Mouse (Mus musculus): ENCODE data around the gene Nagpa.

Nagpa gene

DNA sequence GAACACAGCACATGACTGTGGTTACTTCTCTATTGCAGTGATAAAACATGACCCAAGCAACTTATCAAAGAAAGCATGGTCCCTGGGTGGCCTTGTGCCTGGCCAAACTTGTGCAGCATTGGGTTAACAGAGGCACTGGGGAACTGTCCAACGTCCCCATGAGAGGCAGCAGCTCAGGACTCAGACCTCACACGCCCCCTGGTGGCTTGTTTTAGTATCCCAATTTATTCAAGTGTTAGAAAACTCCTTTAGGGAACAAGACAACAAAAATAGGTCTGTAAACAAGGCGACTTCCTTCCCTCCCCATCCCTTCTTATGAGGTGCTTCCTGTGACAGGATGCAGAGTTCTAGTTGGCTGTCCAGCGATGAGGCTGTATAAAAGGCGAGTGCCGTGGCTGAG lies 8.7 kb downstream of the Nagpa start:
- peak; percentile 29 for DNase-seq (ENCODE audit: low spot score)

DNA sequence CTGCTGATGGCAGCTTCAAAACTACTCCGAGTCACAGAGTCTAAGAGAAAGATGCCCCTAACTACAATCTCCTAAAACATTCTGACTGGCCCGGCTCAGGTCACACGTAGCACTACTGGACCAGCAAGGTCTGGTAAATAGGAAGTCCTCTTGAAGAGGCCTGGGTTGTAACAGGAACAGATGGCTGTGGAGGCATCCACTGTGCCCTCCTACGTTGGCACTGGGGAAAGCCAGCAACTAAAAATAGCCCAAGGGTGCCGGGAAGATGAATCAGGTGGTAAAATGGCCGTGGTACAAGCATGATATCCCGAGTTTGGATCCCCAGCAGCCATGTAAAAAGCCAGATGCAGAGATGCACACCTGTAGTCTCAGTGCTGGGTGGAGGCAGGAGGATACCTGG lies 17.6 kb downstream of the Nagpa start:
- no peak for DNase-seq (ENCODE audit: low spot score)

DNA sequence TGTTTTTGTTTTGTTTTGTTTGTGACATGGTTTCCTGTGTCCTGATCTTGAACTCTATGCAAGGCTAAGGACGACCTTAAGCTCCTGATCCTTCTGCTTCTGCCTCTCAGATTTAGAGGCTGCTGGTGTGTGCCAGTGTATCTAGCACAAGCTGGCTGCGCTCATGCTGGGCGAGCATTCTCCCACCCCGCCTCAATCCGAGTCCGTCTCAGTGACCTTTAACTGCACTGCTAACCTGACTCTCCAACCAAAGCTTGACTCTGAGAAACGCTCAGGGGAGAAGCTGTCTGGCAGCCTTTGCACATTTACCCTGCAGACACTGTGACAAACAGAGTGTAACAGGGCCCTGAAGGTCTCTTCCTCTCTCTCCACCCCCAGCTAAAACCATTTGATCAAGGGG lies 18.1 kb downstream of the Nagpa start:
- no peak for DNase-seq (ENCODE audit: low spot score)

DNA sequence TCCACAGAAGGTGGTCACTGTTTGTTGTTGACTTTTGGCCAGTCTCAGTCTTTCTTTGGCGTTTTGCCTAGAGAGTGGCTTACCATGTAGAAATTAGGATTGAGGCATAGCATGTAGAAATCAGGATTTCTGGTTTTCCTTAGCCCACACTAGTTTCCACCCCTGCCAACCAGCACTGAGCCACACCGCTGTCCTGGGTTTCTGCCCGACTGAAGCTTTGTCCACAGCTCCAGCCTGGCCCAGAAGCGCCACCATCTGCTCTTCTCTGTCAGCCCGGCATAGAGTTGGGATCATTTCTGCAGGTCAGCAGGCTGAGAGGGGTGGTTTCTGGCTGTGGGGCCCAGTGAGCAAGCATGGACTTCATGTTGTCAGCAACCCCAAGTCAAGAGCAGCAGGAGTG lies 18.9 kb downstream of the Nagpa start:
- DNase-seq (ENCODE audit: low spot score): no peak

DNA sequence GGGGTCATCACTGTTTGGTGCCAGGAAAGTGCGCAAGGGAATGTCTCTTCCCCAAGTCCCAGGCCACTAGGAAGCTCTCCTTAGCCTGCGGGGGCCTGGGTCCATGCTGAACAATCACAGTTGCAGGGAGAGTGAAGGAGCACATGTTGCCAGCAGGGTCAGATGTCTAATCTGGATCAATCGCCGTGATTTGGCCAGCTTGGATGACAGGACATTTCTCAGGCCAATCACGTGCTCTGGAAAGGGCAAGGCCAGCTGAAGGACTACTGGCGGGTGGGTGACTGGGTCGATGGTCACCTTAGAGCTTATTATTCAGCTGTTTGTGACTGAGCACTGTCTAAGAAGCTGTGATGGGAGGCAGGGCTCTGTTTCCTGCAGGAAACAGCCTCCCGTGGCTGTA lies 19.7 kb downstream of the Nagpa start:
- no peak for DNase-seq (ENCODE audit: low spot score)

DNA sequence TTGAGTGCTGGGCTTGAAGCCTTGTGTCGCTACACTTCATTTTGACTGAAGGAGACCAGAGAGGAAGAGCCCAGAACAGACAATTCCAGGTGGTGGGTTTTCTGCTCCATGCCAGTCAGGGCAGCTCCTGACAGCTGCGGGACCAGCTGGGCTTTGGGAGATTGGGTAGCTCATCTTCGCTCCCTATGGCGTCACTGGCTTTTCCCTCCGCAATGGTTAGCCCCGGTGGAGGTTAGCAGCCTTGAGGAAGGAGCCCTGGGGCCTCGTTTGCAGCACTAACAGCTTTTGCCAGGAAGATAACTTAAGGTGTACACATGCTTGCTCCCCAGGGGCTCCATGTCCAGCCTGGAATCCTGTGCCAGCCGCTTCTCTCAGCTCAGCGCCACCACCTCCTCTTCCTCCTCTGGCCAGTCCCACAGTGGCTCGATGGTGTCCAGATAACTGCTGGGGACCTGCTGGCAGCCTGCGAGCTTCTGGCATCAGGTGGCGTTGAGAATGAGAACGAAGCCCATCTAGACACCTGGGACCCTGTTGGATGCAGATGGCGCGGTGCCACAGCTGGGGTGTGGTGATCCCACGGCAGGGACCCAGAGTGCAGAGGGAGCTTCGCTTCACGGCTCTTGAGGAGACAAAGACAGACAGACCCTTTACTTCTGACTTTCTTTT lies 20.4 kb downstream of the Nagpa start:
- no peak for DNase-seq (ENCODE audit: low spot score)

DNA sequence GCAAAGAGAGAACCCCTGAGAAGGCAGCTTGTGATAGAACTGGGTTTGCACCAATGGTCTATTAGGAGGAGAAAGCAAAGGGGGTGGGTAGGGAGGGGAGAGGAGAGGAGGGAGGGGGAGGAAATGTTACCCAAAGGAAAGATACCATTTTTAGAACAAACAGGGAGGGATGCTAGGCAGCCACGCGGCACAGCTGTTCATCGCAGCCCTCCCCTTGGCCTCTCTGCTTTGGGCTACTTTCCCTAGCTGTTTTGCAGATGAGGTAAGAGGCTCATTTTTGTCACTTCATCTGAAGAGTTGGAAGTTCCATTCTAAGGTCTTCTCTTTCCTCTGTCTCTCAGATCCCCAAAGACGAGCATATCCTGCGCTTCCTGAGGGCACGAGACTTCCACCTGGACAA lies 31.2 kb downstream of the Nagpa start:
- no peak for DNase-seq (ENCODE audit: low spot score)

DNA sequence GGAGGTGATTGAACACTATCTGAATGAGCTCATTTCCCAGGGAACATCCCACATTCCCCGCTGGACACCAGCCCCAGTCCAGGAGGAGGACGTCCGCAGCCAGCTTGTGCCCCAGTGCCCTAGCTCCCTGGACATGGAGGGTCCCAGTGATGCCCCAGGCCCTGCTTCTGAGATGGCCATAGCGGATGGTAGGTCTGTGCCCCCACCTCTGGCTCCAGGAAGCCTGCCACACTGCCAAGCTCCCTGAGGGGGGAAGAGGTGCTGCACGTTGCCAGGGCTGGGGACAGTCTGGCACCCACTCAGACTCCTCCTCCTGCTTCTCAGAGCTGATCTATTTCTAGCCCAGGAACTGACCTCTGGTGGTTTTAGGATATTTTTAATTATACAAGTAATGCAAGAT lies 35.0 kb downstream of the Nagpa start:
- DNase-seq (ENCODE audit: low spot score): no peak

DNA sequence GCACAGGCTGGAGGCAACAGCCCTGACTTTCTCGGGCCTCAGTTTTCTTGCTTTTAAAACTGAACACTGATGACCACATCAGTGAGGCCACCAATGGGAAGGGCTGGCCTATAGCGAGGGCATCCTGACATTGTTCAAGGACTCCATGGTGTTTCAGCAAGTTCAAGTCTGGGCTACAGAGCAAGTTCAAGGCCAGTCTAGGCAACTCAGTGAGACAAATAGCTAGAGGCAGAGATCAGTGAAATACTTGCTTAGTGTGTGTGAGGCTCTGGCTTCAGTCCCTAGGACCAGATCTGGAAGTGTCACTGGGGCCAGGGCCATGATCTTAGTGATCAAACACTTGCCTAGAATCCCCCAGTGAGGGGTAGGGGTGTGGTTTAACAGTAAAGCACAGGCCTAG lies 35.8 kb downstream of the Nagpa start:
- DNase-seq (ENCODE audit: low spot score): no peak

DNA sequence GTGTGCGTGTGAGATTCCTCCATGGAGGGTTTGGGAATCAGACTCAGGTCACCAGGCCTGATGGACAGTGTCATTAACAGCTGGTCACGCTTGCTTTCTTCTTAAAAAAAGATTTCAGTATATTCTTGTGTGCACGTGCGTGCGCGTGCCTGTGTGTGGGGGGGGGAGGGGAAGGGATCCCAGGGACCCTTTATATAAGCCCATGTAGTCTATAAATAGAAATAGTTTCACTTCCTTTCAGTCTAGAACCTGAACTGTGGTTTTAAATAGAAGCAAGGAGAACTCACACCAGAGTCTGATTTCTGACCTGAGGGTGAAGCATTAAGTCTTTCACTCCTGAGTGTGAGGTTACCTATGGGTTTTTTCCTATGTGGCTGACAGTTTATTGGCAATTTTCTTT lies 39.5 kb downstream of the Nagpa start:
- DNase-seq (ENCODE audit: low spot score): no peak

DNA sequence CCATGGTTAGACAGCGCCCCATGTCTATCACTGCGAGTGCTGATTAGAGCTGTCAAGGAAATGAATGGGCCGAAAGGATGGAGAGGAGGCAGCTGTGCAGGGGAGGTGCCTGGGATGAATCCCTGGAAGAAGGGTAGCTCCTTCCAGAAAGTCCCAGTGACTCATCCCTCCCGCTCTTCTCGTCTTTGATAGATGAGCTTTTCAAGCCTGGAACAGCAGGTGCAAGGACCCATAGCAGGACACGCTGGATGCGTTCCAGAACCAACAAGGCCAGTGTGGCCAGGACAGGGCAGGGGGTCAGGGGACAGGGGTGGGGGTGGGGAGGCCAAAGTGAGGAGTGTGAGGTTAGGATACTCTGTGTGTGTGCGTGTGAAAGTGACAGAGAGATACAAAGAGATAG lies 44.6 kb downstream of the Nagpa start:
- no peak for DNase-seq (ENCODE audit: low spot score)

DNA sequence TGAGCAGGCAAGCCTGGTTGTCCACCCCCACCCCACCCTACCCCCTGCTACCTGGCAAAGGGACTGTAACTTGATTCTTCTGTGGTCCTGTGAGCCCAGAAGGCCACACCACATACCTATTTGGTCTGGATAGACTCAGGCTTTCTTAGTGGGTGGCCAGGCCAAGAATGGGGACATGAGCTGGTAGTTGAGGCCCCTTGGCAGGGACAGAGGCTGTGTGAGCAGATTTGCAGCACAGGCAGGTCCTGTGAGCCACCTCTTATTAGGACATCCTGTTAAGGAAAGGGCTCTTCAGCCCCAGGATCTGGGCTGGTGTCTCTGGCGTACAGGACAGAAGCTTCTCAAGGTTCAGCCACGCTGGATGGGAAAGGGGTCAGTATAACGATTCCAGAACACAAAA lies 46.7 kb downstream of the Nagpa start:
- DNase-seq (ENCODE audit: low spot score): no peak

DNA sequence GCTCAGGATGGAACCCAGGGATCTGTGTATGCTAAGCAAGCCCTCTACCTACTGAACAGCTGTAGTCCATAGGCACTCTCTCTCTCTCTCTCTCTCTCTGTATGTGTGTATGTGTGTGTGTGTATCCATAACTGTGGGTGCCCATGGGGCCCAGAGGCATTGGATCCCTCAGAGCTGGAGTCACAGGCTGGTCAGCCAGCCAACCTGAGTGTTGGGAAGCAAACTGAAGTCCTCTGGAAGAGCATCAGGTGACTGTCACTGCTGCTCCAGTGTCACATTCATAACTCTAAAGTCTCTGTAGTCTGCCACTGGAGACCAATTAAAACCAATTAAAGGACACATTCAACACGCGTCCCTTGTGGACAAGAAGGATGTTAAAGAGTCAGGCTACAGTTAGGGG lies 47.3 kb downstream of the Nagpa start:
- DNase-seq (ENCODE audit: low spot score): no peak

DNA sequence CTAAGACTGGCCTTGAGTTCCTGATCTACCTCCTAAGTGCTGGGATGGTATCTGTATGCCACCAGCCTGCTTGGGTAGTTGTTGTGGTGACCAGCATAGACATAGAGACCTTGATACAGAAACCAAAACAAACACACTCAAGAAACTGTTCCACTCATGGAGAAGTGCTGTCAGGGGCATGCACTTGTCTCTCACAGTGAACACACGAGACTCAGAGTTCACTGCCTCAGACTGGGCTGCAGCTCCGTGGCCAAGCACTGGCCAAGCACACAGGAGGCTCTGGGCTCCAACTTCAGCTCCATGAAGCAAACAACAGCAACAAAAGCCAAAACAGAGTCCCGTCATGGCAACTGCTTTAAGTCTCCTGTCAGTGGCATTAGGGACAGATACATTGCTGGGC lies 48.8 kb downstream of the Nagpa start:
- no peak for DNase-seq (ENCODE audit: low spot score)

DNA sequence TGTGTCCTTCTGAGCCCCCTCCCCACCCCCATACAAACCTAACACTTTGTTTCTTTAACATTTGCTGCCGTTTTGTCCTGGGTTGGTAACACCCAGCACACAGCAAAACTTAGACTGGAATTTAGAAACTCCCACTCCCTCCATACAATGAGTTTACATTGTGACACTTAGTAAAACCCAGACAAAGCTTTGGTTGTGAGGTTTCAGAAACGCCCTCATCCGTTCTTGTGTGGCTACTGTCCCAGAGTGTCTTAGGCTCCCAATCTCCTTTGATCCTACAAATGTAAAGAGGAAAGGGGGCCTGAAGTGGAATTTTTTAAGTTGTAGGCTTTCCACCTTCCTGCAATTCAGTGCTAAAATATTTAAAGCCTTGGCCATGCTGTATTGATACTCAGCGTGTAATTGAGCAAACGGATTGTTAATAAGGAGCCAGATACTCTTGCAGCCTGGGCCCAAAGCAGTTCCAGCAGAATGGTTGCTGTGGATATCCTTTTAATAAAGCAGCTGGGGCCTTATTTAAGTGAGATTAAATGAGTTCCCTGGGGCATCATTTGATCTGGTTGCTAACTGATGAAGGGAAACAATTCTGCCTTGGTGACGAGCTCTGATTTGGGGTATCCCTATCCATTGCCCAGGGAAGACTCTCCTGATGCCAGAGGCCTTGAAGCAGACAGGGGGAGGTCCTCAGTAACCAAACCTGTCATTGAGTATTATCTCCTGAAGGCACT lies 50.3 kb downstream of the Nagpa start:
- DNase-seq (ENCODE audit: low spot score): no peak

DNA sequence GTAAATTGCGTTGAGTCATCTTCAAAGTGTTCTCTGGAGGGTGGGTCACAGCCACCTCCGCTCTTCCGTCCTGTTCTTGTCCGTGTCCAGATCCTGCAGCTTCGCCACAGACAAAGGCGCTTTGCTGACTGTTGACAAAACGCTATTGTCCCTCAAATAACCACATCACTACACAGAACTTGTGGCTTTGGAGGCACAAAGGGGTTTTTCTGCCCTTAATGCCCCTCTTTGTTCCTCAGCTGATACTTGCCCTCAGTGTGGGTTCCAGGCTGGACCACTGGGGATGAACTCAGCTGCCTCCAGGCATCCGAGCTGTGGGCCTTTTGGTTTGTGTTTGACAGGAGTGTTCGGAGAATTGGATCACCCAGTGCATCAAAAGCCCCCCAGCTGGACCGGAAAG lies 53.3 kb downstream of the Nagpa start:
- no peak for DNase-seq (ENCODE audit: low spot score)

DNA sequence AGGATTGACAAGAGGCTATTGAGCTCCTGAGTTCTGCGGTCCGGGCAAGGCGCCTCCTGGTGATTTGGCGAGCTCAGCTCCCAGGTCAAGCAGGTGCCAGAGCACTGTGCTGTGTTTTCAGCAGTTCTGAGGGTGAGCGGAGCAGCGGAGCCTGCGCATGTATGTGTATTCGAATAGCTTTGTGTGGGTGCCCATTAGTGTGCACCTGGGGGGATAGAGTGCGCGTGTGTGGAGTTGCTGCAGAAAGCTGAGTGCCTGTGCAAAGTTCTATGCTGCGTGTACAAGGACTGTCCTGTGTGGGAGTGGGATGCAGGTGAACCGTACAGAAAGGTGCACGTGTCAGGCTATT lies 56.8 kb downstream of the Nagpa start, which contains the start of gene Sec14l5:
Gene Sec14l5, plus strand, starts transcription at position 73 of the 349 bp plus-strand sequence.
- no peak for DNase-seq (ENCODE audit: low spot score)

DNA sequence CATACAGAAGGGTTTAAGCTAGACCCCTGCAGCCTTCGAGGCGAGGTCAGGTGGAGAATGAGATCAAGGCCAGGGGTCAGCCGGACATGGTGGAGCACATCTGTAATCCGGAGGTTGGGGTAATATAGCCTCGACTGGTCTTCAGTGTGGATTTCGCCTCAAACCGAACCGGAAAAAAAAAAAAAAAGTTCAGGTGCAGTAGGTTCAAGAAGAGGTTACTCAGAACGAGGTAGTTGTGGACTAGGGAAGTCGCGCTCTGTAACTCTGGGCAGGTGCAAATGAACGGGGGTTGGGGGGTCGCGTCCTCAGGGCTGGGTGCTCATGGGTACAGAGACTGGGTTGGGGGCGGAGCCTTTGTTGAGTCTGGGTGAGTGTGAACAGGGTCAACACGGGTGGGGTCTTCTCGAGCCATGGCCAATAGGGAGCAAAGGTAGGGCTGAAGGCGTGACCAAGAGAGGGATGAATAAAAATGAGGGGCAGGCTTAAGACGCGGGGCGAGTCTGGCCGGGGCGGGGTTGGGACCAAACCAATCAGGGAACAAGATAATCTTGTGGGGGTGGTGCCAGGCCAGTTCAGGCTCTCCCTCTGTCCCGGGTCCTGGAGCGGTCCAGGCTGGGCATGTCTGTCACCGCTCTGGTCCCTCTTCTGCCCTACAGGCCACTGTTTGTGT lies 57.3 kb downstream of the Nagpa start:
- DNase-seq (ENCODE audit: low spot score): peak; percentile 87

DNA sequence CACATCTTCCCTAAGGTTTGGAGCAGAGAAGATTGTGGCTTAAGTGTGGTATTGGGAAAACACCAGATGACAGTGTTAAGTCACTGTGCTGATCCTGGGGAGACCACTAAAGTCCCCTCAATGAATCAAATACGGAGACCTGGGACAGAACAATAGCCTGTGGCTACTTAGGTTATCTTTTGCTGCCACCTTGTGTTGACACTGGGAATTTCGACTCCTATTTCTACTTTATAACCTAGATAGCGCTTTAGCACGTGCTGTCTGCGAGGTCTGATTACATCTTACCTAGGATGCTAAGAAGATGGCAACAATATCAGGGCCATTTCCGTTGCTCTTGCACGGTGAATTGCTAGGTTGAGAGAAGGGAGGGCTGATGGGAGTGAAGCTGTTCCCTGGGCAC lies 58.2 kb downstream of the Nagpa start:
- peak; percentile 58 for DNase-seq (ENCODE audit: low spot score)
